Mouse (Mus musculus) spleen, adult 18-20 months (tissue): ENCODE measurements around the gene Zfp575.

Source experiments
- DNase-seq, 2 experiments: peaks; one replicate each; pipeline ENCODE4 v3.0.0; 2022; ENCODE audit warnings: mixed read lengths in 2 of 2

Gene Zfp575

GRCm38 (mm10) chr7:24563191-24563836, 24.1 kb downstream of the Zfp575 start:
- no peak for DNase-seq

DNA sequence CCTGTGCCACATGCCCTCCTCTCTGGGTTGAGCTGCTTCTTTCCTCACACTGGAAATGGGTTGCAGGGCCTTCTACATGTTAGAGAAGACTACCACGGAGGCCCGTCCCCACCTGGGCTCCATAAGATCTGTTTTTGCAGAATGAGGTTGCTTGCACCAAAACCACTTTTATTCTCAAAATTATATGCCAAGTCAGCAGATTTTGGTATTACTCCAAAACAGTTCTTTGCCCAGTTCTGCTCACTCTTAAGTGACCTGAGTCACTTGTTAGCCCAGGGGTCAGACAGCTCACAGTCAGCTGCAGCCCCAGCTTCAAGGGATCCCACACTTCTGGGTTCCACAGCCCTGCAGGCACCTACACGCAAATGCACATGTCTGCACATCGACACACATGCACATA, 26.0 kb downstream of the Zfp575 start:
- no peak for DNase-seq

DNA sequence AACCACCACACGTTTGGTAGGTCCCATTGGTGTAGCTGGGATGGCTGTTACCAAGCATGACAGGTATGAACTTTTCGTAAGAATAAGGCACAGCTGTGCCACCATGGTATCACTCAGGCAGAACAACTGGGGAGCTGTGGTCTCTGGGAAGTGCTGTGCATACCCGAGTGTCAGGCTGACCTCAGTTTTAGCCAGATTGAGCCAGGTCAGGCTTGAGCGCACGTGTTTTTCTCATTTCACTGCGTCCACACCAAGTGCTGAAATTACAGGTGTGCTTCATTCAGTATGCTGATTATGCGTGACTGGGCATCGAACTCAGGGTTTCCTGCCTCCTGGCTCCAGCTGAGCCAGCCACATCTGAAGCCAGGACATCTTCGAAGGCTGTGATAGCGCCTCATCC, 31.7 kb downstream of the Zfp575 start:
- DNase-seq = no peak

- DNase-seq = no peak
These were observed 35.3 kb downstream of the Zfp575 start for GRCm38 (mm10) chr7:24551985-24552759.

DNA sequence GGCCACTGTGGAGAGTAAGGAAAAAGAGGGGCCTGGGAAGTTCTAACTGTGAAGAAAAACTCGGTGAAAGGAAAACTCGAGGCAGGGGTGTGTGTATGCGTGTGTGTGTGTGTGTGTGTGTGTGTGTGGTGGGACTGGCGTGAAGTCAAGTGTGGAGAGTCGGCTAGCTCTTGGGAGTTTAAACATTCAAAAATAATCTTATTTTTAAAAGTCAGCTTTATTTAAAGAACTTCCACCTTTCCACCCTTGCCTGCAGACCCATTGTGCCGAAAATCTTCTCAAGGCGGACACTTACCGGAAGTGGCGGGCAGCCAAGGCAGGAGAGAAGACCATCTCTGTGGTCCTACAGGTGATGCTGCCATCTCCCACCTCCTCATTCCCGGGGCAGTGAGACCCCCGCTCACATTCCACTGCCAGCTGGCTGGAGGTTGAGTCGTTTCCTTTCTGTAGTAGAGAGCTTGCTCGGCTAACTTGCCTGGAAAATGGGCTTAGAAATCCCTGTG, 39.9 kb downstream of the Zfp575 start:
- DNase-seq = no peak

GRCm38 (mm10) chr7:24546634-24547389, 40.6 kb downstream of the Zfp575 start:
- peak; percentile 97 to 98 for DNase-seq

GRCm38 (mm10) chr7:24546068-24546614, 41.3 kb downstream of the Zfp575 start, which contains the start of the genes Pinlyp and Xrcc1:
Gene Pinlyp (minus strand): TSS chr7:24546118.
Gene Xrcc1 (plus strand): TSS chr7:24546289.
- peak in 1 of 2 experiments; percentile 36 for DNase-seq

GRCm38 (mm10) chr7:24544506-24544905, 42.9 kb downstream of the Zfp575 start:
- no peak for DNase-seq

DNA sequence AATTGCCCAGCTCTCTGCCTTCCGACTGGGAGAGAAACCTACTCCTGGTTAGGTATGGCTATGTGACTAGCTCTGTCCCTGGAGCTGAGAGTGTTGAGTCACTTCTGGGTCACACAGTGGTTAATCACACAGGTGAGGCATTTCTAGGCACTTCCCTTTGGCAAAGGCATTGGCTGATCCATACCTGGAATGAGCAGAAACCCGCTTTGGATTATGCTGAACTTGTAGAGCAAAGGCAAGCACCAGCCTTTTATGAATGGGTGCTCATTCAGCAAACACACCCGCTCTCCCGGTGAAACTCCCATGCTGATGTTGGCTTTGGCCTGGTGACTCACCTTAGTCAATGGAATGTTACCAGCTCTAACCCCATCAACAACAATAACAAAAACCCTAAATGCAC, 47.8 kb downstream of the Zfp575 start:
- DNase-seq = no peak

DNA sequence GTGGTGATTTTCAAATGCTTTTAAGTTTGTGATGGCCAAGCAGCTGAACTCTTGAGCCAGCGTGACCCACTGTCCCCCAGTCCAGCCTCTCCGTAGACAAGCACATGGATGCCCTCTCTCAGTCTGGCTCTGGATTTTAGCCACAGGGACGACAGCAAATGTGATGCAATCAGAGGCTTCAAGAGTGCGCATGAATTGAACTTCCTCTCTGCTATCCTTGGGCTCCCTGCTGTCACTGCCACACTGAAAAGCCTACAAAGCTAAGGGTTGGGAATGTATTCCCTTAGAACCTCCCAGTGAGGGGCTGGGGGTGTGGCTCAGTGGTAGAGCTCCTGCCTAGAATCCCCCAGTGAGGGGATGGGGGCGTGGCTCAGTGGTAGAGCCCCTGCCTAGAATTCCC, 48.7 kb downstream of the Zfp575 start:
- no peak for DNase-seq

- no peak for DNase-seq
These were observed 49.3 kb downstream of the Zfp575 start for GRCm38 (mm10) chr7:24538154-24538553.

DNA sequence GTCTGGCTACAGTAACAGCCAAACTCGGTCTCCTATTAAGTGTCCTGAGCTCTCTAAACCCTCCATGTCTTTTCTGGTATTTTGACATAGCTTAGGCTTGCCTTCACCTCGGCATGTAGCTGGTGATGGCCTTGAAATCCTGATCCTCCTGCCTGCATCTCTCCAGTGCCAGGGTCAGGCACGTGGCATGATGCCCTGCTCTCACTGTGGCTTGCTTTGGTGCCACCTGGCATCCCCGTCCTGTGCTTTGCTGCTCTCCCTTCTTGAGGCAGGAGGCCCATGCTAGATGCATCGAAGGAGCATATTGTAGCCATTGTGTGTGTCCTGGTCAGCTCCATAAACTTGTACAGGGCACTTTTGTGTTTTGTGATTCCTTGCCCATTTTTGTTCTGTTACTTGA, 49.9 kb downstream of the Zfp575 start:
- DNase-seq = no peak

DNA sequence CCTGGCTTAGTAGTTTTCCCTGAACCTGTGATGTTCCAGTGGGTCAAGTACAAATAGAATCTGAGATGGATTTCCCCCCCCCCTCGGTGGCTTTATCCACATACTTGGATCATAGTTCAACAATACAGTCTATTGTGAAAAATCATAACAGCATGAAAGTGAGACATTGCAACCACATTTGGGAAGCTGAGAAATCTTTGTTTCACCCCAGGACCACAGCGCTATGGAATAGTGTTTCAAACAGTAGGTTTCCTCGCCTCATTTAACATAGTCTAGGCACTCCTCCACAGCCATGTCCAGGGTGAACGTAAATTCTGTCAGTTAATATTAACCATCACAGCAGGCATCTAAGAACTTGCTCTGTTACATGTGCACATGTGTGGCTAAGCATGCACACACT, 50.4 kb downstream of the Zfp575 start:
- DNase-seq = no peak

DNA sequence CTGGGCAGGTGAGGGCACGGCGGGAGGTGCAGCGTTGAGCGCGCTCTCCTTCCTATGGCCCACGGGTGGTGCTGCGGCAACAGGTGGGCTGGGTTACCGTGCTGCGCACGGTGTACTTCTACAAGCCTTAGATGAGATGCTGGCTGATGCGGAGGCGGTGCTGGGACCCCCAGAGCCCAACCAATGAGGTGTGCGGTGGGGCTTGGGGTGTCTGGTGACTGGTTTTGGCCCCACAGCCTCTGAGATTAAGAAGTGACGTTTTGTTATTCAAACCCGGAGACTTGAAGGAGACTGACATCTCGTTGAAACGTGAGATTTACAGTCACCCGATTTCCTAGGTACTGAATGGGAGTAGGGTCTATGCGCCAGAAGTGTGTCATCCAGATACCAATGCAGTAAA, 53.1 kb downstream of the Zfp575 start:
- no peak for DNase-seq
